Mouse (Mus musculus): ENCODE results near the gene Them4.

GRCm38 (mm10) chr3:94367511-94367910 lies 57.6 kb downstream of the Them4 start:
- TF ChIP-seq POLR2A (IDR thresholded peaks at IDR 0.05; ENCODE audit: insufficient read depth, low read depth, low read length) (no peak), CTCF (IDR thresholded peaks at IDR 0.05) (no peak)
